Mouse (Mus musculus) liver, adult 2 months (tissue): ENCODE data around the gene Tpra1. TPM values are rescaled to one million over a fixed set of nuclear protein-coding genes. Genes with fewer than 3 reads are reported as not detected.

Experiments
- DNase-seq: peaks from one replicate; pipeline ENCODE4 v3.0.0-alpha.2; 2011; ENCODE audit warnings: low read depth, low spot score; ENCODE audit errors: extremely low read depth
- H3K27ac ChIP-seq: fragments of 200-500 bp; replicated peaks from 2 replicates; pipeline ENCODE4 v1.5.1; 2012; ENCODE audit warnings: low read depth, mild to moderate bottlenecking, control low read depth, inconsistent platforms, low read length; ENCODE audit not compliant: insufficient read depth
- H3K27me3 ChIP-seq: fragments of 200-500 bp; 2 replicates; pipeline ENCODE4 v1.6.1; 2012; ENCODE audit warnings: mild to moderate bottlenecking, moderate library complexity, low read length, inconsistent platforms; ENCODE audit not compliant: control insufficient read depth, insufficient read depth
- H3K36me3 ChIP-seq: fragments of 200-500 bp; 2 replicates; pipeline ENCODE4 v1.6.1; 2012; ENCODE audit warnings: low read length, inconsistent platforms; ENCODE audit not compliant: control insufficient read depth, insufficient read depth
- H3K4me1 ChIP-seq: fragments of 200-500 bp; 2 replicates; pipeline ENCODE4 v1.6.1; 2011; ENCODE audit warnings: low read length; ENCODE audit not compliant: control insufficient read depth, insufficient read depth
- H3K4me3 ChIP-seq: fragments of 200-500 bp; 2 replicates; pipeline ENCODE4 v1.5.1; 2011; ENCODE audit warnings: low read depth, mild to moderate bottlenecking, control low read depth, low read length, moderate library complexity; ENCODE audit not compliant: insufficient read depth
- H3K79me2 ChIP-seq: fragments of 200-500 bp; 2 replicates; pipeline ENCODE4 v1.6.1; 2012; ENCODE audit warnings: inconsistent platforms, mild to moderate bottlenecking, low read length, moderate library complexity; ENCODE audit not compliant: control insufficient read depth, insufficient read depth
- H3K9ac ChIP-seq: fragments of 200-500 bp; 2 replicates; pipeline ENCODE4 v1.6.1; 2012; ENCODE audit warnings: low read depth, mild to moderate bottlenecking, control low read depth, inconsistent platforms, low read length
- CTCF ChIP-seq: fragments of 200-500 bp; IDR thresholded peaks from 2 replicates; pipeline ENCODE4 v1.5.1; 2011; ENCODE audit warnings: low read depth, low read length, control low read depth
- POLR2A ChIP-seq: fragments of 200-500 bp; IDR thresholded peaks from 2 replicates; pipeline ENCODE4 v1.6.1; 2011; ENCODE audit warnings: low read length, control low read depth; ENCODE audit not compliant: insufficient read depth; ENCODE audit errors: extremely low read depth
- WGBS: fragments of 180-500 bp; shearing (Covaris S2); methylation state at CpG from one replicate; pipeline ENCODE4 v1.1.7; 2018; 5-methylcytosine and 5-hydroxymethylcytosine counted together
- polyA plus RNA-seq: library from polyadenylated mRNA; depleted of rRNA; stranded (reverse); fragments of >200 nt; gene quantifications from 2 replicates; pipeline ENCODE4 v1.2.3, GENCODE M21; 2012
- total RNA-seq: library from RNA; depleted of rRNA; stranded (reverse); fragments of >200 nt; gene quantifications from 2 replicates; pipeline ENCODE4 v1.2.3, GENCODE M21; 2014

The Tpra1 gene
- total and polyA plus RNA-seq, 2 experiments = 15.8 to 76.3 TPM

GRCm38 (mm10) chr6:88913022-88913421 lies 11.0 kb downstream of the Tpra1 start:
- H3K9ac ChIP-seq = no peak overlapping the region
- 12% methylated on average over 4 of the region's 4 CpGs for WGBS
- H3K4me3 ChIP-seq = no peak overlapping the region
- H3K4me1 ChIP-seq = no peaks in the 10 kb centered on the region
- TF ChIP-seq CTCF = no peak
- TF ChIP-seq POLR2A = no peak
- no peaks in the 10 kb centered on the region for H3K79me2 ChIP-seq
- no peaks in the 10 kb centered on the region for H3K36me3 ChIP-seq
- DNase-seq = peak; percentile 83
- no peak overlapping the region for H3K27ac ChIP-seq
- no peaks in the 10 kb centered on the region for H3K27me3 ChIP-seq

- Histone ChIP-seq H3K79me2 (no peaks in the 10 kb centered on the region), H3K27ac (no peak overlapping the region), H3K36me3 (no peaks in the 10 kb centered on the region), H3K4me1 (no peaks in the 10 kb centered on the region), H3K9ac (no peak overlapping the region), H3K27me3 (no peaks in the 10 kb centered on the region), H3K4me3 (no peak overlapping the region)
- TF ChIP-seq CTCF = no peak
- TF ChIP-seq POLR2A = no peak
- no peak for DNase-seq
Observed at GRCm38 (mm10) chr6:88913440-88913839, 11.4 kb downstream of the Tpra1 start.

GRCm38 (mm10) chr6:88914799-88915198 lies 12.7 kb downstream of the Tpra1 start:
- DNase-seq = no peak
- 71% methylated on average over 5 of the region's 5 CpGs for WGBS
- TF ChIP-seq POLR2A (no peak), CTCF (no peak)
- no peaks in the 10 kb centered on the region for H3K36me3 ChIP-seq
- H3K27ac ChIP-seq = no peak overlapping the region
- no peak overlapping the region for H3K4me3 ChIP-seq
- no peaks in the 10 kb centered on the region for H3K27me3 ChIP-seq
- H3K79me2 ChIP-seq = no peaks in the 10 kb centered on the region
- no peak overlapping the region for H3K9ac ChIP-seq
- H3K4me1 ChIP-seq = no peaks in the 10 kb centered on the region

GRCm38 (mm10) chr6:88915510-88915909 lies 13.5 kb downstream of the Tpra1 start:
- H3K4me3 ChIP-seq = no peak overlapping the region
- WGBS = 83% methylated on average over 4 of the region's 4 CpGs
- no peaks in the 10 kb centered on the region for H3K4me1 ChIP-seq
- DNase-seq = no peak
- TF ChIP-seq CTCF (no peak), POLR2A (no peak)
- H3K27ac ChIP-seq = no peak overlapping the region
- no peak overlapping the region for H3K9ac ChIP-seq
- no peaks in the 10 kb centered on the region for H3K27me3 ChIP-seq
- H3K79me2 ChIP-seq = no peaks in the 10 kb centered on the region
- no peaks in the 10 kb centered on the region for H3K36me3 ChIP-seq

GRCm38 (mm10) chr6:88916153-88916552 lies 14.1 kb downstream of the Tpra1 start:
- H3K27ac ChIP-seq = no peak overlapping the region
- no peaks in the 10 kb centered on the region for H3K36me3 ChIP-seq
- no peaks in the 10 kb centered on the region for H3K27me3 ChIP-seq
- TF ChIP-seq POLR2A (no peak), CTCF (peak; percentile 75)
- peak; percentile 32 for DNase-seq
- 75% methylated on average over 1 of the region's 1 CpGs for WGBS
- no peak overlapping the region for H3K4me3 ChIP-seq
- no peaks in the 10 kb centered on the region for H3K4me1 ChIP-seq
- H3K79me2 ChIP-seq = no peaks in the 10 kb centered on the region
- H3K9ac ChIP-seq = no peak overlapping the region

GRCm38 (mm10) chr6:88918802-88919201 lies 16.8 kb downstream of the Tpra1 start:
- Histone ChIP-seq H3K36me3 (no peaks in the 10 kb centered on the region), H3K27ac (no peak overlapping the region), H3K4me1 (no peaks in the 10 kb centered on the region), H3K9ac (no peak overlapping the region), H3K27me3 (no peaks in the 10 kb centered on the region), H3K4me3 (no peak overlapping the region), H3K79me2 (no peaks in the 10 kb centered on the region)
- DNase-seq = no peak
- TF ChIP-seq POLR2A = no peak
- no peak for TF ChIP-seq CTCF
- 92% methylated on average over 8 of the region's 8 CpGs for WGBS
